Mouse (Mus musculus) kidney, postnatal 0 days (tissue): ENCODE data around the gene Pspn. TPM values are rescaled to one million over a fixed set of nuclear protein-coding genes. Genes with fewer than 3 reads are reported as not detected.

Experiments used
- ATAC-seq: fragments of 200-750 bp; cut with Nextera tagmentation; replicated peaks from 2 replicates; pipeline ENCODE4 v1.8.0; 2017; ENCODE audit warnings: low read depth, moderate number of reproducible peaks, moderate TSS enrichment, moderate library complexity; ENCODE audit not compliant: low FRiP score
- DNase-seq: peaks from one replicate; pipeline ENCODE4 v3.0.0-alpha.2; 2016; ENCODE audit warnings: low spot score
- H3K27ac ChIP-seq: fragments of 300-500 bp; sonication (generic); 2 replicates; pipeline ENCODE4 v1.5.1; 2014; ENCODE audit warnings: mild to moderate bottlenecking
- H3K27me3 ChIP-seq: fragments of 300-500 bp; sonication (generic); 2 replicates; pipeline ENCODE4 v1.6.1; 2014; ENCODE audit warnings: low read length, mixed read lengths; ENCODE audit not compliant: insufficient read depth
- H3K36me3 ChIP-seq: fragments of 300-500 bp; sonication (generic); 2 replicates; pipeline ENCODE4 v1.6.1; 2014; ENCODE audit warnings: low read length, mixed read lengths; ENCODE audit not compliant: insufficient read depth
- H3K4me1 ChIP-seq: fragments of 300-500 bp; sonication (generic); replicated peaks from 2 replicates; pipeline ENCODE4 v1.6.1; 2014; ENCODE audit warnings: antibody characterized with exemption, low read length, mixed read lengths; ENCODE audit not compliant: insufficient read depth
- H3K4me2 ChIP-seq: fragments of 300-500 bp; sonication (generic); 2 replicates; pipeline ENCODE4 v1.6.1; 2014; ENCODE audit warnings: mild to moderate bottlenecking, low read length, moderate library complexity, mixed read lengths
- H3K4me3 ChIP-seq: fragments of 300-500 bp; sonication (generic); replicated peaks from 2 replicates; pipeline ENCODE4 v1.5.1; 2014; ENCODE audit warnings: low read depth, low read length
- H3K9ac ChIP-seq: fragments of 300-500 bp; sonication (generic); 2 replicates; pipeline ENCODE4 v1.6.1; 2014; ENCODE audit warnings: low read depth, low read length
- H3K9me3 ChIP-seq: fragments of 300-500 bp; sonication (generic); replicated peaks from 2 replicates; pipeline ENCODE4 v1.6.1; 2016; ENCODE audit warnings: low read length, inconsistent platforms, mixed read lengths
- CTCF ChIP-seq: IDR thresholded peaks from 2 replicates; pipeline ENCODE4 v1.5.1; 2016; ENCODE audit warnings: antibody characterized with exemption, low read depth, mild to moderate bottlenecking, moderate library complexity
- WGBS: fragments of 180-500 bp; shearing (Covaris S2); extraction: QIAGEN DNeasy Blood & Tissue Kit; methylation state at CpG from one replicate; pipeline ENCODE4 v1.1.7; 2014; 5-methylcytosine and 5-hydroxymethylcytosine counted together
- polyA plus RNA-seq: library from polyadenylated mRNA; unstranded; fragments of >200 nt; fragmentation: Nextera tagmentation; extraction: Ambion mirVana; gene quantifications from 2 replicates; pipeline ENCODE4 v1.2.1, GENCODE M21; 2015

Pspn gene
- polyA plus RNA-seq, 1 experiment from 2014 or later = 0.55 TPM

DNA sequence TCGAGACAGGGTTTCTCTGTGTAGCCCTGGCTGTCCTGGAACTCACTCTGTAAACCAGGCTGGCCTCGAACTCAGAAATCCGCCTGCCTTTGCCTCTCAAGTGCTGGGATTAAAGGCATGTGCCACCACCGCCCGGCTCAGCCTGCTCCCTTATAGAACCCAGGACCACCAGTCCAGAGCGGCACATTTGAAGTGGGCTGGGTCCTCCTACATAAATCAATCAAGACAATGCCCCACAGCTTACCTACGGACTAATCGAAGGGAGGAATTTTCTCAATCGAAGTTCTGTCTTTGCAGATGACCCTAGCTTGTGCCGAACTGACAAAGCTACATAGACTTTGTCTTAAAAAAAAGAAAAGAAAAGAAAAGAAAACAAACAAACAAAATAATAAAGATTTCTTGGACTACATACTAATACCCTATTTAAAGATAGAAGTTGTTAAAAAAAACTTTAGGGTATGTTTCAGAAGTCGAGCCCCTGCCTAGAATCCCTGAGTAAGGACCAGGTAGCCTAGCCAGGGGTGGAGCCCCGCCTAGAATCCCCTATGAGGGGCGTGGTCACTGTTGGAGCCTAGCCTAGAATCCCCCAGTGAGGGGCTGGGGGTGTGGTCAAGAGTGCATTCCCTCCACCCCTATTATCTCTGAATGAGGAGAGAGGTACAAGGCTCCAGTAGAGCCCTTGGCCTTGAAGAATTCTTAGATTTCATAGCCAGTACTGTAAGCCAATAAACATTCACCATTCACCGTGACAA lies 25.7 kb downstream of the Pspn start:
- DNase-seq (no peak), ATAC-seq (no peak)
- Histone ChIP-seq H3K4me1 (no peaks in the 10 kb centered on the region), H3K9me3 (no peaks in the 10 kb centered on the region), H3K4me3 (no peak overlapping the region), H3K4me2 (no peak overlapping the region), H3K27me3 (no peaks in the 10 kb centered on the region), H3K36me3 (no peaks in the 10 kb centered on the region), H3K9ac (no peak overlapping the region), H3K27ac (no peak overlapping the region)
- WGBS = 59% methylated on average over 12 of the region's 14 CpGs
- no peak for TF ChIP-seq CTCF

DNA sequence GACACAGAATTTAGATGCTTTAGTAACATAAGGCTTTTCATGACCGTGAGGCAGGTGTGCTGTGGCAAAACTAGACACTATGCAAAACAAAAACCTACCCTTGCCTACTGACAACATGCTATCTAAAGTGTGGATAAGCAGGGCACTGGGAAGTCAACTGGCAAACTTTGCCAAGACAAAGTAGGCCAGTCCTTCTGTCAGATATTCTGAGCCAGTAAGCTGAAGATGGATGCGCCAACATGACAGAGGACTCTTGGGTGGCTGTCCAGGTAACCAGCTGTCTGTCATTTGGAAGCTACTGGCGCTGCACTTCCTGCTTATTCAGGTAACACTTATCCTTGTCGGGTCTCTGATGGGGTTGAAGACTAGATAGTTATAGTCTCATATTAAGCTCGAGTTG lies 29.7 kb downstream of the Pspn start:
- 66% methylated on average over 5 of the region's 5 CpGs for WGBS
- Histone ChIP-seq H3K4me2 (no peak overlapping the region), H3K27me3 (no peaks in the 10 kb centered on the region), H3K9me3 (no peaks in the 10 kb centered on the region), H3K27ac (no peak overlapping the region), H3K36me3 (no peaks in the 10 kb centered on the region), H3K4me1 (no peaks in the 10 kb centered on the region), H3K4me3 (no peak overlapping the region), H3K9ac (no peak overlapping the region)
- no peak for TF ChIP-seq CTCF
- DNase-seq = no peak
- ATAC-seq = no peak

DNA sequence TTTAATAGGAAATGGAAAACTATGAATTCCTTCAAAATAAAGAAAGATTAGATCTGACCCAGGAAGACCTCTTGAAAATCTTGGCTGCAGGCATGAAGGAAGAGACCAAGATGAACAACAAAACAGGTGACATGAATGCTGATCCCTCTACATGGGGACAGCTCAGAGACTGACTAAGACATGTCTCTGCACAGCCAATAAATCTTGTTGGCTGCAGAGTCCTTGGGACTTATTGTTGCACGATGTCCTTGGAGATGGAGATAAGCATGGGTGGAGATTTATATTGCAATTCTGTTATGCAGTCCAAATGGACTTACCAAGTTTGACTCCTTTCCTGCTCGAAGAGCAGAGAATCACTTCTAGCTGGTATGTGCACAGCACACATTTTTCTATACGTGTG lies 30.5 kb downstream of the Pspn start:
- DNase-seq = no peak
- no peaks in the 10 kb centered on the region for H3K27me3 ChIP-seq
- no peak overlapping the region for H3K4me3 ChIP-seq
- no peak overlapping the region for H3K27ac ChIP-seq
- 41% methylated on average over 3 of the region's 3 CpGs for WGBS
- H3K36me3 ChIP-seq = no peaks in the 10 kb centered on the region
- TF ChIP-seq CTCF = no peak
- no peaks in the 10 kb centered on the region for H3K9me3 ChIP-seq
- no peak overlapping the region for H3K9ac ChIP-seq
- no peak for ATAC-seq
- no peaks in the 10 kb centered on the region for H3K4me1 ChIP-seq
- H3K4me2 ChIP-seq = no peak overlapping the region

DNA sequence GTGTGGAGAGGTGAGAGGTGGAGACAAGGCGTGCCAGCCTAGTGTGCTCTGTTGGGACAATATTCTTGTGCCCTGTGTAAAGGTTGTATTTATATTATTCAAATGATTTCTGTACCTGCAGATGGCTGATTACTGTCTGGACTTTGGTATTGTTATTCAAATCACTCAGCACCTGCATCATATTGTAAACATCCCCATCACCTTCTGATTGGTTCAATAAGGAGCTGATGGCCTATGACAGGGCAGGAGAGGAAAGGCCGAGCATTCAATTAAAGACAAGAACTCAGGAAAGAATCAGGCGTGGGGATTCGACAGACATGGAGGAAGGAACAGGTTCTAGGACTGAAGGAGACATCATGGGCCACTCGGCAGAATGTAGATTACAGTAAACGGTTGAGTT lies 36.2 kb downstream of the Pspn start:
- no peaks in the 10 kb centered on the region for H3K4me1 ChIP-seq
- H3K27ac ChIP-seq = no peak overlapping the region
- DNase-seq (no peak), ATAC-seq (no peak)
- WGBS = 80% methylated on average over 6 of the region's 6 CpGs
- no peak overlapping the region for H3K9ac ChIP-seq
- no peak overlapping the region for H3K4me2 ChIP-seq
- H3K27me3 ChIP-seq = no peaks in the 10 kb centered on the region
- no peak overlapping the region for H3K4me3 ChIP-seq
- no peaks in the 10 kb centered on the region for H3K36me3 ChIP-seq
- H3K9me3 ChIP-seq = no peaks in the 10 kb centered on the region
- TF ChIP-seq CTCF = no peak

GRCm38 (mm10) chr17:56962642-56963405 lies 37.0 kb downstream of the Pspn start:
- H3K4me2 ChIP-seq = no peak overlapping the region
- DNase-seq (no peak), ATAC-seq (no peak)
- WGBS = 79% methylated on average over 5 of the region's 5 CpGs
- no peak overlapping the region for H3K27ac ChIP-seq
- no peaks in the 10 kb centered on the region for H3K9me3 ChIP-seq
- H3K9ac ChIP-seq = no peak overlapping the region
- H3K36me3 ChIP-seq = no peaks in the 10 kb centered on the region
- no peak for TF ChIP-seq CTCF
- no peaks in the 10 kb centered on the region for H3K4me1 ChIP-seq
- H3K27me3 ChIP-seq = no peaks in the 10 kb centered on the region
- no peak overlapping the region for H3K4me3 ChIP-seq

GRCm38 (mm10) chr17:56961880-56962279 lies 37.9 kb downstream of the Pspn start:
- Histone ChIP-seq H3K4me2 (no peak overlapping the region), H3K9me3 (no peaks in the 10 kb centered on the region), H3K4me3 (no peak overlapping the region), H3K9ac (no peak overlapping the region), H3K36me3 (no peaks in the 10 kb centered on the region), H3K27ac (no peak overlapping the region), H3K27me3 (no peaks in the 10 kb centered on the region), H3K4me1 (no peaks in the 10 kb centered on the region)
- TF ChIP-seq CTCF = no peak
- ATAC-seq (no peak), DNase-seq (no peak)
- WGBS = 91% methylated on average over 4 of the region's 4 CpGs
